Mouse (Mus musculus) brain, embryonic 18.5 days (tissue): ENCODE measurements around the gene Hoxc6.

ENCODE experiments used
- DNase-seq: peaks from one replicate; pipeline ENCODE4 v3.0.0-alpha.2; 2012; ENCODE audit warnings: low read depth, low spot score

Gene Hoxc6

DNA sequence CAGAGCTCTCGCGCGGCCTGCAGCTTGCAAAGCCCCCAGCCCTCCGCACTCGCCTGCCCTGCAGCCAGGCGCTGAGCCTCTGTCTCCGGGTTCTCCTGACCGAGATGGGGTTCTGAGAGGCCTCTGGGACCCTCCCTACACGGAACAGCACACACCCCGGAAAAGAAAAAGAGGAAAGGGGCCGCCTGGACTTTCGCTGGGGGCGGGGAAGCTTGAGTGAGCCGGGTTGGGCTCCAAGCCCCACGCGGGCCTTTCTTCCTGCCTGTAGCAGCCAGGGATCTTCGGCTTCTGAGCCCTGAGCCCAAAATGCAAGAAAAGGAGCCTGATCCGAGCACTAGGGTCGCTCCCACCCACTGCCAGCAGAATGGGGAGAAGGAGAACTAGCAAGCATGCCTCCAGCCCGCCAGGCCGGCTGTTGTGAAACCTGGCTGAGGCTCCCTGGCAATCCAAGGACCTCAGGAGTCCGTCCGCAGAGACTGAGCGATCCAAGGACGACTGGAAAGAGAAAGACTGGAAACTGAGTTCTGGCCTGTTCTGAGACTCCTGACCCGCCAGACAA, 13.9 kb downstream of the Hoxc6 start:
- DNase-seq, result no peak

DNA sequence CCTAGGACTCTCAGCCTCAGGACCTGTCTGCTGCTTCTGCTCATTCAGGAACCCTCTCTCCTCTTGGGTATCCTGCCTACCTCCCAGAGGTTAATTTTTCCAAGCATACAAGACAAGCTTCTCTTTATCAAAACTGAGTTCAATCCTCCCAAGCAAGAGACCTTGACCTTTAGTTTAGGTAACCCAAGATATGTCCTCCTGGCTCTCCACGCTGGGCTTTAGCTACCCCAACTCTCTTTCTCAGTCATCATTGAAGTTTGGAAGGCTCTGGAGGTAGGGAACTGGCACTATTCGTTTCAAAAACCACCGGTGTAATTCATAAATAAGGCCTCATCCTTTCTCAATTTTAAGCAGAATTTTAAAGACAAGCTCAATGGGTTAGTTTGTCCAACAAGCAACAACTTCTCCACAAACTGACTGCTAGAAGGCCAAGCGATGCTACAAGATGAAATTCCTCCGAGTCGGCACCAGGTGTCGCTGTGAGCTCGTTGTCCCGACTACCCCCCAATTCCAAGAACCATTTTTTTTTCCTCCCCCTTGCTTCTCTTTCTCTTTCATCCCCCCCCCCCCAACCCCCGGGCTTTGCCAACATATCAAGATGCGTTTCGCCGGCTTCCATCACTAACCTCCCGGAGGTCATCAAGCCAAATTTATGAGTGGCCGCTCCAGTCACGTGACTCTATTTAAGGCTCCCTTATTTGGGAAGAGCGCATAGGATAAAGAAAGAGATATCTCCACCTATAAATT, 15.4 kb downstream of the Hoxc6 start:
- DNase-seq, result no peak

- no peak for DNase-seq
These were observed 16.3 kb downstream of the Hoxc6 start for GRCm38 (mm10) chr15:103014166-103015008.

DNA sequence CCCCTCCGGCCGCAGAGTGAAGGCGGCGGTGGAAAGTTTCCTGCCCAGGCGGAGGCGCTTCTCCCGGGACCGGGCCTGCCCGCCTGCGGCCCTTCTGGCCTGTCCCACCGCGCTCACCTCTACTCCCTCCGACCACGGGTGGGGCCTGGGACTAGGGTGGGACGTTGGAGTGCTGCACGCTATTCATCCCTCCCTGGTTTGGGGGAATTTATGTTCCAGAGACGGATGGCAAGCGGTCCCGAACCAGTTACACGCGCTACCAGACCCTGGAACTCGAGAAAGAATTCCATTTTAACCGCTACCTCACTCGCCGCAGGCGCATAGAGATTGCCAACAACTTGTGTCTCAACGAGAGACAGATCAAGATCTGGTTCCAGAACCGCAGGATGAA, 16.9 kb downstream of the Hoxc6 start:
- no peak for DNase-seq

DNA sequence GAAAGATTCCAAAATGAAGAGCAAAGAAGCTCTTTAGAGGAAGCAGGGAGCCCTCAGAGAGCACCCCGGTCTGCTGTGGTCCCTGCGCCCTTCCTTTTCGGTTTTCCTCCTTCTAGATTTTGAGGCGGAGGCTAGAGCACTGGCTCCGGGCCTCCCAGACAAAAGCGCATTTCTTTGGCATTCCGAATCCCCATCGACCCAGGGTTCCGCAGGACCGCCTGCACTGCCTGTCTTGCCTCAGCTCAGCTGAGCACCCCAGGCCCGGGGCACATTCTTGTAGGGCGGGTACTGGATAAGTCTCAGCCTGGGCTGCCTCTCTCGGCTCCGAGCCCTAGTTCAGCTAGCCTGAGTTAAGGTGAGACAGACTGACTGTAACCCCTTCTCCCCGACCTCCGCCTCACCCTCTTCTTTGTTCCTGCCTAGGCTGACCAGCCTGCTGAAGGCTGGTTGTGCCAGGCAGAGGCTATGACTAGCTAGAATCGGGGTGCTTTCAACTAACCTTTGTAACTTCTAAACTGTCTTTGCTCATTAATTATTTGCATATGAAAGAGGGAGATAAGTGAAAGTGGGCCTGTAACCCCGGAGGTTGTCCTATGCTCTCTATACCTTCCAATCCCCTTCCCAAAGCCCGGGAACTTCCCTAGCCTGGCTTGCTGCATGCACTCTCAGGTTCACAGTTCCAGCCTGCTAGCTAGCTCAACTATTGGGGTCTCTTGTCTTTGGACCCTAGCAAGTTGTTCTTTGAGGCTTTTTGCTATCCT, 17.5 kb downstream of the Hoxc6 start:
- DNase-seq, result no peak

DNA sequence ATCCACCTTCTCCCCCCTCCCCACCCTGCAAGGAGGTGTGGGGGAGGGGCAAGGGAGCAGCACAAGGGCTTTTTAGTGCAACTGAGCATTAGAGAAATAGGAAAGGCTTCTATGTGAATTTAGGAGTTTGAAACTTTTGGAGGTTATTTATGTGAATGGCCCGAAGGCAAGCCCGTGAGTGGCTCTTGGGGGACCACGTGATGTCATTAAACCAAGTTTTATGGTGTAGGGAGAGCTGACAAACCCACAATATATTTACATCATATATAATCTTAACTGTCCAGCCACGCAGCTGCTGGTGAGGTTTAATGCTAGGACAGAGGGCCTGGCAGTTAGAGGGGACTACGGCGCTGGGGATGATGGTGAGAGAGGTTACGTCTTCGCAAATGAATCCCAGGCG, 20.6 kb downstream of the Hoxc6 start, which contains the start of gene Hoxc4:
TSS of gene Hoxc4 (plus strand) at position 299 of the 400 bp plus-strand sequence.
- DNase-seq, result no peak

DNA sequence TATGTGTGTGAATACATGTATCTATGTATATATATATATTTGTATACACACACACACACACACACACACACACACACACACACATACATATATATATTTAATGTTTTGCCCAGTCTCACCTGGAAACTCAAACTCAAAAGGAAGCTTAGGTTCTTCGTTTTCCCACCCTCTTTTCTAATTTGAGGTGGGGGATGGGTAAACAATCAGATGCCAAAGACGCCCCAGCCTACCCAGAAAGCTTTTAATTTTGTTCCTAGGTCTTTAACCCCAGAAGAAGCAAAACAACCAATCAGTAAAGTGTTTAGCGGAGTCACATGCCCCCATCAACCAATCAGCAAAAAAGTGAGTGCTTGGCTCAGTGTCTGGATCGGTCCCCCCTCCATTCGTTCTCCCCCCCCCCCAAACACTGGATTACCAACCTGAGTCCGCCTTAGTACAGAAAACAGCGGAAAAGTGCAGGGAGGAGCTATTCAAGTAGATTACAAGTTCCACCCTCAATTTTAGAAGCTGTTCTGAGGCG, 22.9 kb downstream of the Hoxc6 start:
- no peak for DNase-seq

DNA sequence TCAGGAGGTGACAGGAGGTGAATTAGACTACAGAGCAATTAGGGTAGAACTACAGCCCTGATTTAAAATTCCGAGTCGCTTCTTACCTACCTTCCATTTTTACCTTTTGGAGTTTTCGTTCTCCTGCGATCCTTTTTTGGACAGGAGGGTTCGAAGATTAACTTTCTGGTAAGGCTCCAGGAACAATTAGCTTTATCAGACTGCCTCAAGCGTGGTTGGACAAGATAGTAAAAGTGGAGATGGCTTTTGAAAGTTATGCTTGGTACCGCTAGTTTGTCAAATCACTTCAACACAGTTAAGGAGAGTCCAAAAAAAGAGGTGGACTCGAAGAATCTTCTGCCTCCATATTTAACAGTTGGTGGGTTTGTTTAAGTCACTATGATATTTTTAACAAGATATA, 23.5 kb downstream of the Hoxc6 start:
- no peak for DNase-seq

DNA sequence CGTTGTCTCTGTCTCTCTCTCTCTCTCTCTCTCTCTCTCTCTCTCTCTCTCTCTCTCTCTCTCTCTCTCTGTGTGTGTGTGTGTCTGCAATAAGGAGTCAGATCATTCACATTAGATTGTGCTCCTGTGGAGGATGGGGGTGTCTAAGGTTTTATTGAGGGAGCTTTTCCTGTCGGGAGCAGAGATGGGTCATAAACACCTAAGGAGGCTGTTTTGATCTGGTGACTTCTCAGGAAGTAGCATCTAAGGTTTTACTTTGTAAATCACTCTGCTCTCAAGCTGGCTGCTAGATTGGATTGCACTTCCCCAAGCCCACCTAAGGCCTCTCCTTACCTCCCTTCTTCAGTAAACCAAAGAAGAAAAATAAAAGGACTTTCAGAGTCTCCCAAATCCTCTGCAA, 26.1 kb downstream of the Hoxc6 start:
- DNase-seq, result no peak

DNA sequence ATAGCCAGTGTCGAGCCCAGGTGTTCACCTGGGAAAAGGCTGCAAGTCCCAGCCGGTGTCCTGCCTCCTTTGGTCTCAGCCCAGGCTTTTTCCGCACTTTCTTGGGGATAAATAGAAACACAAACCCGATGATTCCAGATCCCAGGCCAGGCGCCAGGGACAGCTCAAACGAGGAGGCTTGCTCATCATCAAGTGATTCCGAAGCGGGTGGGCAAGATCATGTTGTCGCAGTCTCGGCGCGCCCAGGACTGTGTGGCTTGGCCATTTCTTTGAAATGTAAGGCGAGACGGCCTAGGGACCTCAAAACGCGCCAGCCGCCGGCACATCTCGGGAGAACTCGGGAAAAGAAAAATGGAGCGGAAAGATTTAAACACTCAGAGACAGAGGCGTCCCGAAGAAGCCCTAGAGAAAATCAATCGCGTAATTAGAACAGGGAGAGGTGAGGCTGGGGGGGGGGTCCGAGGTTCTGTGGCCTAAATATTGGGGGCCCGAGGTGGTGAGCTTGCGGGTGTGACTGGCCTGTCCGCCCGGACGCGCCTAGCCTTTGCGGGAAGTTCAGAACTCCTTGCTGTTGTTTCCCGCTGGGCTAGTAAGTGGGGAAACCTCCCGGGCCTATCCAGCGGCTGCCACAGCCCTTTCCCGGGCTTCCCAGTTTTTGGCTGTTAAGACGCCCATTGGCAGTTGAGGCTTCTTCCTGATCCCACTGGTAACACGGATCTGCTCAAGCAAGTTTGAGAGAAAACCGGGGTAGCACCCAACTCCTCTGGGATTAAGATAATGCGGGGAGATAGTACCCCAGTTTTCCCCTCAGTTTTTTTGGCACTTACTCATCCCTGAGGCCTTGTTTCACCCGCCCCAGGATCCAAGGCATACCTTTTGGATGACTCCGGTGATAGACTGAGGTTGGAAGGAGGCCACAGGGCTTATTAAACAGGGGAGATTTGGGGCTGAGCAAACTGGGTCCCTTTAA, 29.5 kb downstream of the Hoxc6 start:
- no peak for DNase-seq

DNA sequence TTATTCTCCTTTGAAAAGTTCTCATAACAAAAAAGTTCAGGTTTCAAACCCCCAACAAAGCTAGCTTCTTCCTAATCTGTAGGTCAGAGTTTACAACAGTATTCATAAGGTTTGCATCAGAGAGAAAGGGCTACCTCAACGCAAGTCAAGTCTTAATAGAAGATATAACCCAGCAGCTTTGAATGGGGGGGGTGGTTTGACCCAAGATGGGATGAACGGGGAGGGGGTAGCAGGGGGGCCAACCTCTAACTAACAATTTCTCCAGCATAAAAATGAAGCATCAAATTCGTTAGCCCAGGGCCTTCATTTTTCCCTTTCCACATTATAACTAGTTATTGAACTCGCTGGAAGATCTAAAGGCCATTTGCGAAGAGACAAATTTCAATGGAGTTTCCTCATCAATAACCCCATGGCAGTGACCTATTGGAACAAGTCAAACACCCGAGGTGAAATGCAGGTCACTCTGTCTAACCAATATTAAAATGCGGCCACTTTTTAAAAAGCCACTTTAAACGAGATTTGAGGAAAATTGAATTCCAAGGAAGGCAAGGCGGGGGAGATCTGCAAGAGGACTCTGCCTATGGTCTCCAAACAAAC, 31.0 kb downstream of the Hoxc6 start:
- no peak for DNase-seq

DNA sequence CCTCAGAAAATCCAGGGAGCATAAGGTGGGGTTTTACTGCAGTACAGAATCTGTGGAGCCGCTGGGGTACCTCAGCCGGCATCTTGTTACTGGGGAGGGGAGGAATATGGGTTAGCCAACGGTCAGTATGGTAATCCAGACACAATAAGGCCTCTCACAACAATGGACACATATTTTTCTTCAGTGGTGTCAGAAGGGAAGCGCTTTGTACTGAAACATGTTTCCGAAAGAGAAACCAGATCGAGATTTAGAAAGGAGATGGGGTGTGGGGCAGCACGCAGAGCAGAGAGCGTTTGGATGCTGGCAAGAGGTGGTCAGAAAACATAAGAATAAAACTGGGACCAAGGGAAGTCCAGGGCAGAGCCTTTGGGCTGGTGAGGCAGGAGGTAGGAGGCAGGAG, 32.1 kb downstream of the Hoxc6 start:
- no peak for DNase-seq

DNA sequence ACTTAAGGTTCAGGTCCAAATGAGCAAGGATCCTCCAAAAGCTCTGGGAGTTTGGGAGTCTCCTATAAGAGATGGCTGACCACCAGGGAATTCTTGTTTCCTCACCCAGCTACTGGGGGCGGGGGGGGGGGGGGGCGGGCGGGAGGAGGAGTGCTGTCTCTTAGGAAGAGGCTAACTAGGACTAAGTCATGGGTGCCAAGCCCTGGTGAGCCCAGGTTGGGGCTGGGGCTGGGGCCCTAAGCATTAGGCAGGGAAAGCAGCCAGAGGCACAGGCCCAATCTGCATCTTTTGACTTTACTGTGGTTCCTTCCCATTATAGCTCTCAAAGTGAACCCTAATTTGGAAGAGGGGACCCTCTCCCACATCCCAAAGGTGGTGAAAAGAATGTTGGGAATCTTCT, 34.1 kb downstream of the Hoxc6 start:
- no peak for DNase-seq

DNA sequence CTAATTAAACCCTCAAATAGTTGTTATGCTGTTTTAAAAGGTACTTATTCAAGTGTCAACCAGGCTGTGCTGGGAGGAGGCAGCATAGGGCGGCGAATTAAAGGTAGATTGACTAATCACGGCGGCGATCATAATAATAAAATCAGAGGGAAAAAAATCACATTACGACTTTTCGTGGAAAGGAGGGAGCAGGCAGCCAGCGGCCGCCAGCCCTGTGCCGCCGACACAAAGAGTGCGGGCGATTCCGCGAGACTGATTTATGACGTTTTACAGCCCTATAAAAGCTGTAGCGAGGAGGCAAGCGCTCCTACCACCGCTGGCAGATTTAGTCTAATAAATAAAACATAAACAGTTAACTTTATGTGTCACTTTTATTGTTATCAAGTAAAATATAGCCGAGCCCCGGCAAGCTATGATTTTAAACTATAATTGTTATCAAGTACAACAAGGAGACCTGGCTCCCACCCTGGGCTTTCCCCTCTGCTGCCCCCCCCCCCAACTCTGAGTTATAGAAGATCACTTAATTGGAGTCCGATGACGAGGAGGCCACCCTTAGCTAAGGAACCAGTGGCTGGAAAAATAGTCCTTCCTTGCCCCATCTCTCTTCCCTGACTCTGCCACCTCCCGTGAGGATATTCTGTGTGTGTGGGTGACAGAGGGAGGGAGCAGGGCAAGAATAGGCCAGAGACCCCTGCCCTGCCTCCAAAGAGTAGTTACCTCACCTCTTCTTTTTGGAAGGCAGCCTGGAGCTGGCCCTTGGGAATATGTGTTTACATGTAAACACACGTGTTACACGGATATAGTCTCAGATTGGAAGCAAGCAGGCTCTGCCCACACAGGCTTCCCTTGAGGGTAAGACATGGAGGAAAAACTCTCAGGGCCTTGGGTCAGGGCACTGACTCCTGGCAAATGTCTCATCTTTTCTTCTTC, 34.9 kb downstream of the Hoxc6 start:
- no peak for DNase-seq

- DNase-seq, result no peak
These were observed 36.2 kb downstream of the Hoxc6 start for GRCm38 (mm10) chr15:103034043-103034806.

- DNase-seq, result no peak
These were observed 36.9 kb downstream of the Hoxc6 start for GRCm38 (mm10) chr15:103034807-103035547.

- DNase-seq, result no peak
These were observed 37.5 kb downstream of the Hoxc6 start for GRCm38 (mm10) chr15:103035548-103035881.

DNA sequence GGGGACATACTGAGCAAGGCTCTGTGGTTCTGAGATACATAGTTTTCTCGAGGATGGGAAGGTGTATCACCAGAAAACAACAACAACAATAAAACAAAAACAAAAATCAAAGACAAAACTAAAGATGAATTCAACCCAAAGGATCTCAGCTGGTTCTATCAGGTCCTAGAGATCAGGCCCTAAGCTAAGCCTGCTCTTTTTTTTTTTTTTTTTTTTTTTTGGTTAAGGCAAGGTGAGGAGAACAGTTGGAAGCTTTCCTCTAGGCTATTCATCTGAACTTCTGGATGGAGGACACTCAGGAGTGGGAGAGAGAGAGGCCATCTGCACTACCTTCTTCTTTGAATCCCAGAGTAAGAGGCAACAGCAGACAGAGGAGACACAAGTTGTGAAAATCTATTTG, 39.5 kb downstream of the Hoxc6 start:
- no peak for DNase-seq
